Mouse (Mus musculus): ENCODE results near the gene Fam222b.

DNA sequence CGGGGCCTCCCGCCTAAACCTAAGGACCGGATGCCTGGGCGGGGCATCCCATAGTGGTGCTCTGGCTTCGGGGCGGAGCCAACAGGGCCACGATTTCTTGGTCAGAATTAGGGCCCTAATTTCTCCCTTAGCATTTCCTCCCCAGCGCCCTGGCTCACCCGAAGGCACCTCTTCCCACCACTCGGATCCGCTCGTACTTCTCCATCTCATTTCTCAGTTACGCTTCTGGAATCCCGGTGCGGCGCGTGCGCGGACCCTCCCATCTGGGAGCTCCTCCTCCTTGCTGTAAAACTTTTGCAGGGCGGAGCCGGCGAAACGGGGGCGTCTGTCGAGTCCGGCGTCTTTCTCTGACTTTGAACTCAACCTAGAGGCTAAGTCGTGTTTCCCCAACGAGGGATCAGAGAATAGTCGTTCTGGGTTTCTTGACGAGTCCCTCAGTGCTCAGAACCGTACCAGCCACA lies 82.0 kb downstream of the Fam222b start, which contains the start of the genes Nek8 and Tlcd1:
- TF ChIP-seq CTCF (IDR thresholded peaks at IDR 0.05; ENCODE audit: control insufficient read depth, insufficient read depth, low read length) (no peak), POLR2A (IDR thresholded peaks at IDR 0.05; ENCODE audit: borderline replicate concordance, control insufficient read depth, low read depth, low read length) (peak; percentile 34; the same call in 1 of the 2 replicates)
